Mouse (Mus musculus) liver, adult 2 months (tissue): ENCODE results near the gene Itga3.

Experiments used
- CTCF ChIP-seq: fragments of 200-500 bp; IDR thresholded peaks from 2 replicates; pipeline ENCODE4 v1.5.1; 2011; ENCODE audit warnings: low read depth, low read length, control low read depth
- POLR2A ChIP-seq: fragments of 200-500 bp; IDR thresholded peaks from 2 replicates; pipeline ENCODE4 v1.6.1; 2011; ENCODE audit warnings: low read length, control low read depth; ENCODE audit not compliant: insufficient read depth; ENCODE audit errors: extremely low read depth

GRCm38 (mm10) chr11:95079256-95079875 lies 2.8 kb upstream of the Itga3 start:
- TF ChIP-seq POLR2A: no peak
- TF ChIP-seq CTCF: no peak
